Mouse (Mus musculus) cortical plate, adult 2 months (tissue): ENCODE measurements around the gene Traip. TPM values are rescaled to one million over a fixed set of nuclear protein-coding genes. Genes with fewer than 3 reads are reported as not detected.
A peak's percentile ranks its signal among the peaks of the same experiment; 100 is the strongest.

Experiments used
- H3K27ac ChIP-seq: fragments of 200-500 bp; 2 replicates; pipeline ENCODE4 v1.5.1; 2012; ENCODE audit warnings: low read length, control low read depth, inconsistent platforms; ENCODE audit not compliant: insufficient read depth
- H3K4me1 ChIP-seq: fragments of 200-500 bp; 2 replicates; pipeline ENCODE4 v1.6.1; 2011; ENCODE audit warnings: low read length; ENCODE audit not compliant: control insufficient read depth, insufficient read depth
- H3K4me3 ChIP-seq: fragments of 200-500 bp; 2 replicates; pipeline ENCODE4 v1.5.1; 2011; ENCODE audit warnings: mild to moderate bottlenecking, low read length, control low read depth; ENCODE audit not compliant: insufficient read depth
- CTCF ChIP-seq: fragments of 200-500 bp; IDR thresholded peaks from 2 replicates; pipeline ENCODE4 v1.5.1; 2011; ENCODE audit warnings: mild to moderate bottlenecking, control low read depth, low read length; ENCODE audit not compliant: insufficient read depth; ENCODE audit errors: extremely low read depth
- POLR2A ChIP-seq: fragments of 200-500 bp; IDR thresholded peaks from 2 replicates; pipeline ENCODE4 v1.6.1; 2011; ENCODE audit warnings: mild to moderate bottlenecking, low read length, control low read depth; ENCODE audit not compliant: insufficient read depth; ENCODE audit errors: extremely low read depth
- polyA plus RNA-seq: library from polyadenylated mRNA; depleted of rRNA; stranded (reverse); fragments of >200 nt; gene quantifications from 2 replicates; pipeline ENCODE4 v1.2.3, GENCODE M21; 2012

The Traip gene
- polyA plus RNA-seq, 1 experiment: 15.7 TPM

DNA sequence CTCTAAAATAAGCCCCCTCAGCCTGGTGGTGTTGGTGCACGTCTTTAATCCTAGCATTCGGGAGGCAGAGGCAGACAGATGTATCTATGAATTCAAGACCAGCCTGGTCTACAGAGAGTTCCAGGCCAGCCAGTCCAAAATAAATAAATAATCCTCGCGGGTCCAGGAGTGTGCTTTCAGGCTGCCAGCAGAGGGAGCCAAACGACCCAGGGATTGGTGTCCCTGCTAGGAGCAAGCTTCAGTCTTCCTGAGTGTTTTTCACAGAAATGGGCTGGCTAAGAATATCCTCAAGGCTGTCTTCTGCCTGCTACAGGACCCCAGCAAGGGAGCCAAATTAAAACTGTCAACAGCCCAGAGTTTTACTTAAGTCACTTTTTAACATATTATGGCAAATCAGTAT lies 13.8 kb downstream of the Traip start:
- Histone ChIP-seq H3K4me1 (peaks cover 2% of the 10 kb centered on the region; the same call in 1 of the 2 replicates), H3K27ac (no peak overlapping the region), H3K4me3 (no peak overlapping the region)
- TF ChIP-seq POLR2A (no peak), CTCF (peak; percentile 96)

DNA sequence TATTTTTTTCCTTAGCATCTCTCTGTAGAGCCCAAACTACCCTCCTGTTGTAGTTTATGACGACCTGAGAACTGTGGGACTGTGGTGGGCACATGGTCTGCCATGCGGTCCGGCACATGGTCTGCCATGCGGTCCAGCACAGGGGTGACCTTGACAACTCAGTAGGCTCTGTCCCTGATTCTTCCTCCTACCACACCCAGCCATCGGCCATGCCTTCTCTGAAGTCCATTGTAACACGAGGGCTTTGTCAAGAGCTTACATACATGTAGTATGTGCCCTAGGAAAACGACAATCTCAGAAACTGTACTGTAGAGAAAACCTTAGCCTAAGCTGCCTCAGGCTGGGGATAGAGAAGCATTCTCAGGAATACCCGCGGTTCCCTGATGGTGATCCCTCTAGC lies 14.7 kb downstream of the Traip start:
- Histone ChIP-seq H3K4me1 (peaks cover 2% of the 10 kb centered on the region; the same call in 1 of the 2 replicates), H3K4me3 (no peak overlapping the region), H3K27ac (no peak overlapping the region)
- TF ChIP-seq POLR2A: no peak
- no peak for TF ChIP-seq CTCF

DNA sequence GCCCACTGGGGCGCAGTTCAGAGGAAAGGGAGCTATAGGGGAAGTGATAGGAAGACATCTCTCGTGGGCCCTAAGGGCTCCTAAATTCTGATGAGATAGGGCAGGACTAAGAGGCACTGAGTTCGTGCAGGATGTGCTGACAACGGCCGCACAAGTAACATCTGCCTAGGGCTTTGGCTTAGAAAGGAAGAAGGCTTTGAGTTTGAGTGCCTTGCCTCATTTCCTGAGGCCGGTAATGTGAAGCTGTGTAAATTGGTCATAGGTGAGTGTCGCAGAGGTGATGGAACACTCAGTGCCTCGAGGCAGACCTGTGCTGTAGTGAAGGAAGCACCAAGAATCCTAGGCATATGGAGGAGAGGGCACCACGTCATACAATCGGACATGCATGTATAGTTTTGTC lies 16.7 kb downstream of the Traip start:
- no peak overlapping the region for H3K4me3 ChIP-seq
- no peak overlapping the region for H3K27ac ChIP-seq
- TF ChIP-seq CTCF (no peak), POLR2A (no peak)
- H3K4me1 ChIP-seq: peaks cover 2% of the 10 kb centered on the region; the same call in 1 of the 2 replicates

- no peak overlapping the region for H3K27ac ChIP-seq
- H3K4me3 ChIP-seq: no peak overlapping the region
- TF ChIP-seq CTCF: no peak
- TF ChIP-seq POLR2A: no peak
- H3K4me1 ChIP-seq: no peaks in the 10 kb centered on the region
These were observed 17.5 kb downstream of the Traip start for GRCm38 (mm10) chr9:107967437-107967836.

- H3K27ac ChIP-seq: no peak overlapping the region
- TF ChIP-seq POLR2A: no peak
- no peak for TF ChIP-seq CTCF
- H3K4me1 ChIP-seq: no peaks in the 10 kb centered on the region
- H3K4me3 ChIP-seq: no peak overlapping the region
These were observed 18.6 kb downstream of the Traip start for GRCm38 (mm10) chr9:107968531-107968930.

- H3K27ac ChIP-seq: no peak overlapping the region
These were observed 20.4 kb downstream of the Traip start for GRCm38 (mm10) chr9:107970311-107970710.

DNA sequence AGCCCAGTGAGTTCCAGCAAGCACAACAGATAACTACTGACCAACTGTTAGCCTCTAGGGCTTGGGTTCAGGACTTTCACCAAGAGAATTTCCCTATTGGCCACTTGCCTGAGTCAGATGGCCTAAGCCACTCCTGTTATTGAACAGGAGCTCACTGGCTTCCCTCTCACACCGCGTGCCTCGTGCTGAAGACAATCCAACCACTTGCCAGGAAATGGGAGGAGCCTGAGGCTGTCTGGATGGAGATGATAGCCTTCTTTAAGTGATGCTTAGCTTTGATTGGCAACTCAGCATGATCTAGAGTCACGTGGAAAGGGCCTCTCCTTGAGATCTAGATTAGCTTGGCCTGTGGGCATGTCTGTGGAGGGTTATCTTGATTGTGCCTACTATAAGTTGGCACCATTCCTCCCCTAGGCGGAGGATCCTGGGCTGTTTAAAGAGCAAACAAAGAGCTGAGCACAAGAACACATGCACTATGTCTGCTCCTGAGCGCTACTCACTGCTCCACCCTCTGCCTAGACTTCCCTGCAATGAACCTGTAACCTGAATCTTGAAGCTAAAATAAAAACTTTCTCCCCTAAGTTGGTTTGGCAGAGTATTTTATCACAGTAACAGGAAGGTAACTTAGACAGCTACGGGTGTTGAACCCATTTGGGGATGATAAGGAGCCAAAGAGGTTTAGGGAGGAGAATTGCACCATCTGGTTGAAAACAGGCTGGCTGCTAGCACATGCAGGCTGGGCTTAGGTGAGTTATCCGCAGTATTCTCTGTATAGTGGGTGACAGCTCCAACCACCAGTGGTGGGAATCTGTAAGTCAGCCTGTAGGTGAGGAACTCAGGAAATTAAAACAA lies 22.0 kb downstream of the Traip start:
- TF ChIP-seq CTCF (no peak), POLR2A (no peak)
- no peaks in the 10 kb centered on the region for H3K4me1 ChIP-seq
- no peak overlapping the region for H3K27ac ChIP-seq
- H3K4me3 ChIP-seq: no peak overlapping the region

More at GRCm38 (mm10) chr9:107970311-107970710, 20.4 kb downstream of the Traip start:
- Histone ChIP-seq H3K4me1 (no peaks in the 10 kb centered on the region), H3K4me3 (no peak overlapping the region)
- TF ChIP-seq CTCF: no peak
- TF ChIP-seq POLR2A: no peak

GRCm38 (mm10) chr9:107974491-107975171 lies 24.7 kb downstream of the Traip start:
- Histone ChIP-seq H3K4me3 (no peak overlapping the region), H3K27ac (no peak overlapping the region), H3K4me1 (no peaks in the 10 kb centered on the region)
- TF ChIP-seq CTCF (no peak), POLR2A (no peak)

DNA sequence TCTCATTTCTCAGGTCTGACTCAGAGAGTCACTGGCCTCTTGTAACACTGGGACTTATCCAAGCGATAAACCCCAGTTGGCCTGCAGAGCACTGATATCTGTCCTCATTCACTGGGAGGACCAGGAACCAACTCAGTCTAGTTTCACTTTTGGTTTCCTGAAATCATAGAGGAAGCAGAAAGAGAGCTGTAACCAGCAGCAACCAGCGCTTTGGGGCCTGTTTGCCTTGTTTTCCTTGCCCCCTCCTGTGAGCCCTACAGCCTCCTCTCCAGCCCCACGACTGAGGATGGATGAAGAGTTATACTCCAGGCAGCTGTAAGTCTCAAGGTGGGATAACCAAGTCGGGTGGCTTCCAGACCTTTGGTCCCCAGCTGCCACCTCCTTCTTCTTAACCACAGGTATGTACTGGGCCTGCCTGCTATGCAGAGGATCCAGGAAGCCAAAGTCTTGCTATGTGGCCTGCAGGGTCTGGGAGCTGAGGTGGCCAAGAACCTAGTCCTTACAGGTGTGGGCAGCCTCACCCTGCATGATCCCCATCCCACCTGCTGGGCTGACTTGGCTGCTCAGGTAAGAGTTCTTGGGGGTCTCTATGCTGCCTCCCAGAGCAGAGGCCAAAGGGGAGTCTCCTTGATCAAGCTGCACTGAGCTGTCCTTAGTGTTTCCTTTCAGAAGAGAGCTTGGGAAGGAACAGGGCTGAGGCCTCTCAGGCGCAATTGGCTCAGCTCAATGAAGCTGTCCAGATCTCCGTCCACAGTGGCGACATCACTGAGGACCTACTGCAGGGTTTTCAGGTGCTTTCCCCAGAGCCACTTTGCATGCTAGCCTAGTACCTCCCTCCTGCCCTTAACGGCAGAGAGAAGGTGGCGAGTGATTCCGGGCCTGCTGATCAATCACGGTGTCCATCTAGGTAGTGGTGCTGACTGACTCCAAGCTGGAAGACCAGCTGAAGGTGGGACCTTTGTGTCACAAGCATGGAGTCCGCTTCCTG lies 25.8 kb downstream of the Traip start, which contains the start of gene Uba7:
TSS of gene Uba7 (plus strand) at position 107 of the 988 bp plus-strand sequence.
- H3K4me3 ChIP-seq: no peak within 1 kb of the TSS; the same call in 1 of the 2 replicates
- H3K27ac ChIP-seq: no peak within 1 kb of the TSS; the same call in 1 of the 2 replicates
- TF ChIP-seq POLR2A (no peak), CTCF (no peak)
- H3K4me1 ChIP-seq: no peaks in the 10 kb centered on the region
